Mouse (Mus musculus): ENCODE measurements around the gene Gm14597. TPM values are rescaled to one million over a fixed set of nuclear protein-coding genes. Genes with fewer than 3 reads are reported as not detected.
"Not testable (repeated sequence)": the region's sequence is repeated elsewhere in the genome, so short reads cannot be mapped to it uniquely, and the experiment has no call there.

Gene Gm14597
- polyA plus RNA-seq, 1 experiment from 2014 or later: 0.51 TPM

DNA sequence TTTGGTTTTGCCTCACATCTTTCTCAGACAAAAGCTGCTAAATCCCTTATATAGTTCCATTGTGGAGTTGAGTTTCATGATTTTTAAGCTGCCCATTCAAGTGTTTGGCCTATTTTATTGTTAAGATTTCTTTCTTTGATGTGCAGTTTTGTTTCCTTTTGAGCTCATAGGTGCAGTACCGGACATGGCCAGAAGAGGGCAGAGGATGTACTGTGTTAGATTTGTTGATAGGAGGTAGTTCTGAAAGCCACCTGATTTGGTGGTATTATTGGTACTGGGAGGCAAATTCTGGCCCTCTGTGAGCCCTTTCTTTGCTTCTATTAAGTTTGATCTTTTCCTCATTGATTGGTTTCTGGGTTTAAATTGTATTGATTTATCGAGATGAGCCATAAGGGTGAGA lies 8.8 kb downstream of the Gm14597 start:
- not testable (repeated sequence) for H3K4me1 ChIP-seq; ATAC-seq (ENCODE audit: low FRiP score); H3K9ac ChIP-seq (replicated peaks); H3K4me3 ChIP-seq (replicated peaks); H3K9me3 ChIP-seq (replicated peaks); H3K27ac ChIP-seq (replicated peaks); H3K4me2 ChIP-seq; H3K36me3 ChIP-seq; H3K27me3 ChIP-seq (replicated peaks)
- 42% methylated on average over 2 of the region's 2 CpGs for WGBS

DNA sequence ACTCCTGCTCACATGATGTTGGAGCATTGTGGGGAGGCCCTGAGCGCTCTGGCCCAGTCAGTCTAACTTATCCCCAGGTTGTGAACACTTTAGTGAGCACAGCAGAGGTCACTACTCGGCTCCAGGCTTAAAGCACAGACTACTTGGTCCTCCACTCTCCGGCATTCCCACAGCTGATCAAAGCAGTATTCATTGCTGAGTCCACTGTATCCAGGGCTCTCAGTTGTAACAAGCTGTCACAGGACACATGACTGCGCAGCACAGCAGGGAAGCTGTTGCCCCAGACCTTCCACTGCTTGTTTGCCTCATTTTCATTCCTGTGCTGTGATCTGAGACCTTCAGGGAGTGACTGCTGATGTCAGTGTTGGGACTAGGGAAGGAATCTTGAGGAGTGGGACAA lies 25.4 kb downstream of the Gm14597 start:
- ATAC-seq (ENCODE audit: low FRiP score); H3K4me3 ChIP-seq (replicated peaks); H3K4me2 ChIP-seq; H3K27ac ChIP-seq (replicated peaks); H3K4me1 ChIP-seq; H3K9me3 ChIP-seq (replicated peaks); H3K27me3 ChIP-seq (replicated peaks); H3K9ac ChIP-seq (replicated peaks); H3K36me3 ChIP-seq: not testable (repeated sequence)
- 76% methylated on average over 3 of the region's 4 CpGs for WGBS

DNA sequence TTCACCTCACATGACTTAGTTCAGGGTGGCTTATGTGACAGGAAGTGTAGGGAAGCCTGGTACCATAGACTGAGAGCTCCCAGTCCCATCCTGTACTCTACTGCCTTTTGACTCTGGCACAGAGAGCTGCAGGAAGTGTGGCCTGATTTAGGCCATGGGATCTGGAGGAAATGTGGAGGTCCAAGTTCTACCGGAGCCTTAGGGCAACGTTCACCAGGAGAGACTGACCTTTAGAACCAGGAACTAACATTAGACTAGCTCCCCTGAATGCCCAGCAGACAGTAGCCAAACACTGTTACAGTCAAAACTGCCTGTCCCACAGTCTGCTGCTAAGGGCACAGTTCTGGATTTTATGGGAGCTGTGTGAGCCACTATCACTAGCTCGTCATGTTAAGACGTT lies 27.4 kb downstream of the Gm14597 start:
- H3K27ac ChIP-seq (replicated peaks); H3K36me3 ChIP-seq; ATAC-seq (ENCODE audit: low FRiP score); H3K9ac ChIP-seq (replicated peaks); H3K4me1 ChIP-seq; H3K9me3 ChIP-seq (replicated peaks); H3K4me3 ChIP-seq (replicated peaks); H3K4me2 ChIP-seq; H3K27me3 ChIP-seq (replicated peaks): not testable (repeated sequence)
- WGBS: 91% methylated on average over 2 of the region's 4 CpGs

DNA sequence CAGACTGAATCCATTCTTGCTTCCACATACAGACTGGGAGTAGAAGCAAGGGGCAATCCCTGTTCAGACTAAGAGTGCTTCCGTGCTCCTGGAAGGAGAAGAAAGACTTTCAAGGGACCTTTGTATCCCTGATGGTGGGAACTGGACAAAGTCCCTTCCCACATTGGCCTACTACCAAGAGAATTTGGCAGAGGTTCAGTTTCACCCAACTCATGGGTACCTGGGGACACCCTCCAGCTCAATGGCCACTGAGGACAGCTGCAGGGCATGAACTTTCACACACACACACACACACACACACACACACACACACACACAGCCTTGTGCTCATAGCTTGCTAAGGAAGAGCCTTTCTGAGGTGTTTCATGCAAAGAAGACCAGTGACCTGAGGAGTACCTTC lies 29.5 kb downstream of the Gm14597 start:
- 92% methylated on average over 1 of the region's 1 CpGs for WGBS
- Histone ChIP-seq H3K9ac (replicated peaks) (no peak overlapping the region), H3K27ac (replicated peaks) (no peak overlapping the region), H3K36me3 (no peaks in the 10 kb centered on the region), H3K27me3 (replicated peaks) (no peaks in the 10 kb centered on the region), H3K4me2 (no peak overlapping the region), H3K9me3 (replicated peaks) (no peaks in the 10 kb centered on the region), H3K4me3 (replicated peaks) (no peak overlapping the region), H3K4me1 (no peaks in the 10 kb centered on the region)
- ATAC-seq (ENCODE audit: low FRiP score): no peak

Other genes with a start within 250 kb of the Gm14597 start
- gene Mospd1, start 238.5 kb downstream of the Gm14597 start, polyA plus RNA-seq (2015; fragmentation: Nextera tagmentation; extraction: Ambion mirVana): 38.3 and 38.4 TPM in 2 replicates
- not detected in 2 replicates for gene Etd, start 174.1 kb downstream of the Gm14597 start, polyA plus RNA-seq (2015; fragmentation: Nextera tagmentation; extraction: Ambion mirVana)
- 225 and 274 TPM in 2 replicates for gene Rtl8c, start 947 bp downstream of the Gm14597 start, polyA plus RNA-seq (2015; fragmentation: Nextera tagmentation; extraction: Ambion mirVana)
- 230 and 281 TPM in 2 replicates for gene Rtl8a, start 34.7 kb upstream of the Gm14597 start, polyA plus RNA-seq (2015; fragmentation: Nextera tagmentation; extraction: Ambion mirVana)
- gene Rtl8b, start 61.4 kb upstream of the Gm14597 start, polyA plus RNA-seq (2015; fragmentation: Nextera tagmentation; extraction: Ambion mirVana): 177 and 219 TPM in 2 replicates
- gene 4930502E18Rik, start 115.8 kb upstream of the Gm14597 start, polyA plus RNA-seq (2015; fragmentation: Nextera tagmentation; extraction: Ambion mirVana): 0.20 and 0.24 TPM in 2 replicates
- not detected in 2 replicates for gene 1700013H16Rik, start 148.9 kb upstream of the Gm14597 start, polyA plus RNA-seq (2015; fragmentation: Nextera tagmentation; extraction: Ambion mirVana)
- not detected in 2 replicates for gene Zfp36l3, start 167.4 kb upstream of the Gm14597 start, polyA plus RNA-seq (2015; fragmentation: Nextera tagmentation; extraction: Ambion mirVana)
- 0.84 and 1.1 TPM in 2 replicates for gene Xlr, start 188.7 kb upstream of the Gm14597 start, polyA plus RNA-seq (2015; fragmentation: Nextera tagmentation; extraction: Ambion mirVana)